Mouse (Mus musculus) A20 (cell line): Measurements from ENCODE around the gene Syn3.
A peak's percentile ranks its signal among the peaks of the same experiment; 100 is the strongest.

Experiments
- DNase-seq: peaks from one replicate; pipeline ENCODE4 v3.0.0-alpha.2; 2011; ENCODE audit warnings: low read depth, low spot score

The Syn3 gene

GRCm38 (mm10) chr10:86278481-86278880, 220.2 kb downstream of the Syn3 start:
- no peak for DNase-seq

- DNase-seq = no peak
These were observed 221.4 kb downstream of the Syn3 start for GRCm38 (mm10) chr10:86277327-86277726.

GRCm38 (mm10) chr10:86275585-86275984, 223.1 kb downstream of the Syn3 start:
- DNase-seq = no peak

GRCm38 (mm10) chr10:86273410-86274191, 225.1 kb downstream of the Syn3 start:
- no peak for DNase-seq

- no peak for DNase-seq
These were observed 225.9 kb downstream of the Syn3 start for GRCm38 (mm10) chr10:86272826-86273225.

GRCm38 (mm10) chr10:86270254-86270653, 228.4 kb downstream of the Syn3 start:
- DNase-seq = no peak

GRCm38 (mm10) chr10:86264618-86265017, 234.1 kb downstream of the Syn3 start:
- no peak for DNase-seq

- DNase-seq = no peak
These were observed 237.0 kb downstream of the Syn3 start for GRCm38 (mm10) chr10:86261725-86262124.

GRCm38 (mm10) chr10:86258992-86259391, 239.7 kb downstream of the Syn3 start:
- no peak for DNase-seq

- DNase-seq = no peak
These were observed 240.7 kb downstream of the Syn3 start for GRCm38 (mm10) chr10:86258046-86258445.

- DNase-seq = no peak
These were observed 241.7 kb downstream of the Syn3 start for GRCm38 (mm10) chr10:86257045-86257444.

GRCm38 (mm10) chr10:86256221-86256620, 242.5 kb downstream of the Syn3 start:
- no peak for DNase-seq

GRCm38 (mm10) chr10:86250149-86250922, 248.4 kb downstream of the Syn3 start:
- no peak for DNase-seq

- no peak for DNase-seq
These were observed 249.4 kb downstream of the Syn3 start for GRCm38 (mm10) chr10:86249283-86249682.

GRCm38 (mm10) chr10:86248807-86249206, 249.9 kb downstream of the Syn3 start:
- no peak for DNase-seq

GRCm38 (mm10) chr10:86248131-86248740, 250.5 kb downstream of the Syn3 start:
- DNase-seq = no peak

- no peak for DNase-seq
These were observed 253.3 kb downstream of the Syn3 start for GRCm38 (mm10) chr10:86245396-86245795.

GRCm38 (mm10) chr10:86243525-86243924, 255.2 kb downstream of the Syn3 start:
- DNase-seq = peak; percentile 41

GRCm38 (mm10) chr10:86242721-86243120, 256.0 kb downstream of the Syn3 start:
- DNase-seq = no peak

- DNase-seq = no peak
These were observed 268.7 kb downstream of the Syn3 start for GRCm38 (mm10) chr10:86230006-86230405.

GRCm38 (mm10) chr10:86225480-86225879, 273.2 kb downstream of the Syn3 start:
- DNase-seq = no peak

GRCm38 (mm10) chr10:86218984-86219383, 279.7 kb downstream of the Syn3 start:
- no peak for DNase-seq
